Mouse (Mus musculus): Measurements from ENCODE around the gene Catip. TPM values are rescaled to one million over a fixed set of nuclear protein-coding genes. Genes with fewer than 3 reads are reported as not detected.
"Not testable (repeated sequence)": the region's sequence is repeated elsewhere in the genome, so short reads cannot be mapped to it uniquely, and the experiment has no call there.

Gene Catip
- total RNA-seq, 2 experiments from 2014 or later, result 0.75 to 1.9 TPM

- no peak for DNase-seq (ENCODE audit: low spot score in 2 of 2)
- intact Hi-C loops (cut with DNase I), result loop anchor here (5.0 kb wide), 1 partner anchor 59 kb away; no protein-coding TSS in a partner anchor
These were observed 31.8 kb downstream of the Catip start for GRCm38 (mm10) chr1:74393697-74394096.

GRCm38 (mm10) chr1:74394311-74394710 is 32.4 kb downstream of the Catip start:
- no peak for DNase-seq (ENCODE audit: low spot score in 2 of 2)
- intact Hi-C loops (cut with DNase I), result loop anchor here (5.0 kb wide), 1 partner anchor 58 kb away; no protein-coding TSS in a partner anchor

GRCm38 (mm10) chr1:74394858-74395257 is 33.0 kb downstream of the Catip start:
- DNase-seq (ENCODE audit: low spot score in 2 of 2), result no peak
- intact Hi-C loops (cut with DNase I), result loop anchor here (5.0 kb wide), 1 partner anchor 57 kb away; no protein-coding TSS in a partner anchor

GRCm38 (mm10) chr1:74395290-74395689 is 33.4 kb downstream of the Catip start:
- no peak for DNase-seq (ENCODE audit: low spot score in 2 of 2)
- intact Hi-C loops (cut with DNase I), result no loop called here

- intact Hi-C loops (cut with DNase I); DNase-seq (ENCODE audit: low spot score in 2 of 2): not testable (repeated sequence)
These were observed 34.7 kb downstream of the Catip start for GRCm38 (mm10) chr1:74396456-74397222.

- intact Hi-C loops (cut with DNase I), result no loop called here
- peak; percentile 86 to 91 for DNase-seq (ENCODE audit: low spot score in 2 of 2)
These were observed 35.5 kb downstream of the Catip start for GRCm38 (mm10) chr1:74397268-74397918.

- intact Hi-C loops (cut with DNase I), result no loop called here
- peak; percentile 69 to 77 for DNase-seq (ENCODE audit: low spot score in 2 of 2)
These were observed 36.1 kb downstream of the Catip start for GRCm38 (mm10) chr1:74397919-74398451.

- DNase-seq (ENCODE audit: low spot score in 2 of 2), result no peak
- intact Hi-C loops (cut with DNase I), result no loop called here
These were observed 38.6 kb downstream of the Catip start for GRCm38 (mm10) chr1:74400531-74400930.

GRCm38 (mm10) chr1:74401015-74401702 is 39.3 kb downstream of the Catip start:
- no peak for DNase-seq (ENCODE audit: low spot score in 2 of 2)
- intact Hi-C loops (cut with DNase I), result no loop called here

GRCm38 (mm10) chr1:74404206-74404605 is 42.3 kb downstream of the Catip start:
- DNase-seq (ENCODE audit: low spot score in 2 of 2), result no peak
- intact Hi-C loops (cut with DNase I), result no loop called here

GRCm38 (mm10) chr1:74408589-74409504 is 46.9 kb downstream of the Catip start, which contains the start of gene Vil1:
Vil1 (plus strand) TSS chr1:74409376.
- no peak for DNase-seq (ENCODE audit: low spot score in 2 of 2)

GRCm38 (mm10) chr1:74411753-74412325 is 49.9 kb downstream of the Catip start:
- no peak for DNase-seq (ENCODE audit: low spot score in 2 of 2)
- intact Hi-C loops (cut with DNase I), result no loop called here

More at GRCm38 (mm10) chr1:74408589-74409504, 46.9 kb downstream of the Catip start, which contains the start of gene Vil1:
- intact Hi-C loops (cut with DNase I), result no loop called here

- intact Hi-C loops (cut with DNase I), result no loop called here
- no peak for DNase-seq (ENCODE audit: low spot score in 2 of 2)
These were observed 50.8 kb downstream of the Catip start for GRCm38 (mm10) chr1:74412711-74413110.

GRCm38 (mm10) chr1:74415143-74415542 is 53.2 kb downstream of the Catip start:
- intact Hi-C loops (cut with DNase I), result no loop called here

More at GRCm38 (mm10) chr1:74415143-74415542, 53.2 kb downstream of the Catip start:
- DNase-seq (ENCODE audit: low spot score in 2 of 2), result no peak

Data from left cerebral cortex, postnatal 14 days (tissue).